Mouse (Mus musculus) lung, embryonic 16.5 days (tissue): ENCODE measurements at regions not wholly inside any gene's neighbourhood (a gene's known extent, or its start where the extent isn't known, plus 50 kb on each side); places are given as distances from the start of the nearest gene placed in this dataset.

Experiments
- ATAC-seq: fragments of 200-750 bp; cut with Nextera tagmentation; 2 replicates; pipeline ENCODE4 v1.8.0; 2017; ENCODE audit warnings: low read depth, mild to moderate bottlenecking, moderate library complexity
- H3K27ac ChIP-seq: fragments of 300-500 bp; sonication (generic); 2 replicates; pipeline ENCODE4 v1.5.1; 2014; ENCODE audit warnings: mild to moderate bottlenecking, control low read depth, low read length
- H3K27me3 ChIP-seq: fragments of 300-500 bp; sonication (generic); 2 replicates; pipeline ENCODE4 v1.6.1; 2014; ENCODE audit warnings: low read depth, low read length, mixed read lengths; ENCODE audit not compliant: control insufficient read depth, insufficient read depth
- H3K36me3 ChIP-seq: fragments of 300-500 bp; sonication (generic); 2 replicates; pipeline ENCODE4 v1.6.1; 2014; ENCODE audit warnings: low read length; ENCODE audit not compliant: control insufficient read depth, insufficient read depth
- H3K4me1 ChIP-seq: fragments of 300-500 bp; sonication (generic); replicated peaks from 2 replicates; pipeline ENCODE4 v1.6.1; 2014; ENCODE audit warnings: low read length, mixed read lengths; ENCODE audit not compliant: control insufficient read depth, insufficient read depth
- H3K4me2 ChIP-seq: fragments of 300-500 bp; sonication (generic); 2 replicates; pipeline ENCODE4 v1.6.1; 2014; ENCODE audit warnings: low read depth, low read length, control low read depth
- H3K4me3 ChIP-seq: fragments of 300-500 bp; sonication (generic); 2 replicates; pipeline ENCODE4 v1.5.1; 2014; ENCODE audit warnings: mild to moderate bottlenecking, low read length, control low read depth
- H3K9ac ChIP-seq: fragments of 300-500 bp; sonication (generic); 2 replicates; pipeline ENCODE4 v1.6.1; 2014; ENCODE audit warnings: low read length, control low read depth
- H3K9me3 ChIP-seq: fragments of 300-500 bp; sonication (generic); 2 replicates; pipeline ENCODE4 v1.6.1; 2016; ENCODE audit warnings: low read length; ENCODE audit not compliant: control insufficient read depth
- WGBS: fragments of 180-500 bp; shearing (Covaris S2); extraction: QIAGEN DNeasy Blood & Tissue Kit; methylation state at CpG from one replicate; pipeline ENCODE4 v1.1.7; 2014; 5-methylcytosine and 5-hydroxymethylcytosine counted together

DNA sequence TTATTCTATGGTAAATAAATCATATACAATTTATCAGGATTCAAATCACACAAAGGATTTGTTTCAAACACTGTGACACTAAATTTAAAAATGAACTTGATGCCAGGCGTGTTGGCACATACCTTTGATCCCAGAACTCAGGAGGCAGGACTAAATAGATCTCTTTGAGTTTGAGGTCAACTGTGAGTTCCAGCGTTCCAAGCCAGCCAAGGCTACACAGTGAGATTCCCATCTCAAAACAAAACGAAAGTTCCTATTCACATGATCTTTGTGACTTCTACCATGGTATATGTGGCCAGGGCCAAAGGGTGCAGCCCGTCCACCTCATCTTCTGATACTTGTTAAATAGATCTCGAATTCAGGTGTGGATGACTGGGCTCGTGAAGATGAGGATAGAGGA is 216.9 kb upstream of the Dio3 start:
- no peak overlapping the region for H3K4me2 ChIP-seq
- no peaks in the 10 kb centered on the region for H3K27me3 ChIP-seq
- no peak for ATAC-seq
- 81% methylated on average over 6 of the region's 6 CpGs for WGBS
- H3K4me3 ChIP-seq: no peak overlapping the region
- H3K27ac ChIP-seq: no peak overlapping the region
- no peak overlapping the region for H3K9ac ChIP-seq
- H3K4me1 ChIP-seq: no peaks in the 10 kb centered on the region
- no peaks in the 10 kb centered on the region for H3K36me3 ChIP-seq
- H3K9me3 ChIP-seq: no peaks in the 10 kb centered on the region

GRCm38 (mm10) chr12:110063013-110063412 is 215.9 kb upstream of the Dio3 start:
- WGBS: 41% methylated on average over 8 of the region's 8 CpGs
- ATAC-seq: no peak
- H3K27me3 ChIP-seq: no peaks in the 10 kb centered on the region

DNA sequence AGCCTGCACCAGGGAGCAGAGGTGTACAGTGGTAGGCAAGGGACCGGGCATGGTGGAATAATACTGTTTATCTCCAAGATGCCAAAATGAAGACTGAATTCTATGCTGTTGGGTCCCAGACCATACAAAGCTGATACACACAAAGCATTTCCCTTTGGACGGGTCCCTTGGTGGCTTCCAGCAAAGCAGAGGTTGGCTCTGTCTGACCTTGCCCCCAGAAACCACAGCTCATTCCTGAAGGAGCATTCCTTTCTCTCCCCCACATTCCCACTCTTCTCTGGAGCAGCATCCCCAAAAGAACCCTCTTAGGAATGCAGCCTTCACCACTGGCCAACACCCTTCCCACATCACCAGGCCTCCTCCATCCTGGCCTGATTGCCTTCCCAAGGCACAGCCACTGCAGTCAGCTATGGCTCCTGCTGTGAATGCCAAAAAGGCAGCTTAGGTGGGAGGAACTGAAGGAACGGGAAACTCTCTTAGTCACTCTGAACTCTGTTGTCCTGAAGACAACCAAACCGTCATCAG is 212.4 kb upstream of the Dio3 start:
- peaks cover 10% of the 10 kb centered on the region; the same call in 1 of the 2 replicates for H3K9me3 ChIP-seq
- no peak overlapping the region for H3K9ac ChIP-seq
- no peaks in the 10 kb centered on the region for H3K4me1 ChIP-seq
- no peak for ATAC-seq
- H3K4me2 ChIP-seq: no peak overlapping the region
- no peaks in the 10 kb centered on the region for H3K27me3 ChIP-seq
- WGBS: 72% methylated on average over 4 of the region's 4 CpGs
- H3K27ac ChIP-seq: no peak overlapping the region
- H3K36me3 ChIP-seq: no peaks in the 10 kb centered on the region
- no peak overlapping the region for H3K4me3 ChIP-seq

More at GRCm38 (mm10) chr12:110063013-110063412, 215.9 kb upstream of the Dio3 start:
- no peak overlapping the region for H3K4me3 ChIP-seq
- no peak overlapping the region for H3K27ac ChIP-seq
- no peaks in the 10 kb centered on the region for H3K36me3 ChIP-seq
- H3K9me3 ChIP-seq: 0 out of 2 replicates have a peak, but pooled peaks cover 2% of the 10 kb centered on the region
- H3K9ac ChIP-seq: no peak overlapping the region
- no peaks in the 10 kb centered on the region for H3K4me1 ChIP-seq
- no peak overlapping the region for H3K4me2 ChIP-seq

DNA sequence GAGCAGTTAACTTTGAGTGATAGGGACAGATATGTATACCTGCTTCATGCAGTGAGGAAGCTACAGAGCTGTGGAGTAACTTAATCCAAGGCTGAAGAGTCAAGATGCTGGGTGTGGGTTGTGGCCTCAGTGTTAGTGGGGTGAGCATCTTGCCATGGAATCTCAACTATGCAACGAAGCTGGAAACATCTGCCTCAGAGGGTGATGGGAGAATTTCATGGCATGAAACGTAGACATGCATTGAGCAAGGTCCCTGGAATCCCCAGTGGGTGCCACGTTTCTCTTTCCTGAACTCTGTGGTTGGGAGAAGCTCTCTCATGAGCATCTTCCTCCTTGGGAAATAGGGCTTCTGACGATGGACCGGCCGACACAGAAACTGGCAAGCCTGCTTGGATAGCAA is 208.4 kb upstream of the Dio3 start:
- H3K27ac ChIP-seq: no peak overlapping the region
- H3K4me1 ChIP-seq: no peaks in the 10 kb centered on the region
- no peak overlapping the region for H3K4me2 ChIP-seq
- no peaks in the 10 kb centered on the region for H3K27me3 ChIP-seq
- peaks cover 10% of the 10 kb centered on the region; the same call in 1 of the 2 replicates for H3K9me3 ChIP-seq
- H3K4me3 ChIP-seq: no peak overlapping the region
- ATAC-seq: no peak
- H3K9ac ChIP-seq: no peak overlapping the region
- 80% methylated on average over 6 of the region's 6 CpGs for WGBS
- H3K36me3 ChIP-seq: no peaks in the 10 kb centered on the region

GRCm38 (mm10) chr12:110071823-110072222 is 207.0 kb upstream of the Dio3 start:
- H3K4me2 ChIP-seq: no peak overlapping the region
- 36% methylated on average over 4 of the region's 4 CpGs for WGBS
- H3K36me3 ChIP-seq: no peaks in the 10 kb centered on the region
- ATAC-seq: peak; percentile 81
- no peak overlapping the region for H3K27ac ChIP-seq
- H3K27me3 ChIP-seq: no peaks in the 10 kb centered on the region
- no peaks in the 10 kb centered on the region for H3K4me1 ChIP-seq
- no peak overlapping the region for H3K4me3 ChIP-seq
- no peak overlapping the region for H3K9ac ChIP-seq
- peaks cover 10% of the 10 kb centered on the region; the same call in 1 of the 2 replicates for H3K9me3 ChIP-seq

DNA sequence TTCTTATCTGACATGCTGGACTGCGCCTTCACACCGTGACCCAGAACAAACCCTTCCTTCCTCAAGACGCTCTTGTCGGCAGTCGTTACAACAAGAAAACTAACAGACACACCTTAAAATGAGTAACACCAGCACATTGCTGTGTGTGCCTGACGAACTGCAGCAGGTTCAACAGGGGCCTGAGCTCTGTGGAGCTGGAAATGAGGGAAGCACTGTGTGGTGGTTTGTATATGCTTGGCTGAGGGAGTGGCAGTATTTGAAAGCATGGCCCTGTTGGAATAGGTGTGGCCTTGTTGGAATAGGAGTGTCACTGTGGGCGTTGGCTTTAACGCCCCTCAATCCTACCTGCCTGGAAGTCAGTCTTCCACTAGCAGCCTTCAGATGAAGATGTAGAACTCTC is 203.9 kb upstream of the Dio3 start:
- peaks cover 3% of the 10 kb centered on the region; the same call in 1 of the 2 replicates for H3K4me1 ChIP-seq
- no peak for ATAC-seq
- H3K4me2 ChIP-seq: no peak overlapping the region
- H3K27me3 ChIP-seq: no peaks in the 10 kb centered on the region
- no peaks in the 10 kb centered on the region for H3K36me3 ChIP-seq
- H3K9ac ChIP-seq: no peak overlapping the region
- WGBS: 70% methylated on average over 8 of the region's 8 CpGs
- no peak overlapping the region for H3K4me3 ChIP-seq
- H3K27ac ChIP-seq: no peak overlapping the region
- no peaks in the 10 kb centered on the region; the same call in 1 of the 2 replicates for H3K9me3 ChIP-seq

DNA sequence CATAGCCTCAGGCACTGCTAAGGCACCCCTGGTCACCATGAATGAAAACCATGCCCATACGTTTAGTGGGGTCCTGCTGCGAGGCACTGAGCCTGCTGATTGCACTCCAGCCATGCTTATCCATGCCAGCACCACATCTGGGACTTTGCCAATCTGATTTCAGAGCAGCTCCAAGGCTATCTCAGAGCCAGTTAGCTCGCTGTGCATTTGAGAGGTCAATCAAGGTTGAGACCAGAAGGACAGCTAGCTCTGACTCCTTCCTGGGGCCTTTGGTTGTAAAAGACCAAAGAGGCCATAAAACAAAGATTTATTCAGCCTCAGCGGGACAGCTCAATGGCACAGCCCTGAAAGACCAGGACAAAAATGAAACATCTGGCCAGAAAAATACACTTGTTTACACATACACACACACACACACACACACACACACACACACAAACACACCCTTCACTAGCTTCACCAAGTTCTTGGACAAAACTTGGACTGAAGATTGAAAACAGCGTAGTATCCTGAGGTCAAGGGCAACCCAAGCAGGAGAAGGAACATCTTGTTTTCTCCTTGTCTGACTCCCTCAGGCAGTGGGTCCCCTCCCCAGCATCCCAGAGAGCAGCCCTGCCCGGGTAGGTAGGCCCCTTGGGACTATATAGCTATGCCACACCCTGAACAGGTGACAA is 201.5 kb upstream of the Dio3 start:
- WGBS: 61% methylated on average over 6 of the region's 6 CpGs
- ATAC-seq: peak; percentile 29
- no peak overlapping the region for H3K4me3 ChIP-seq
- no peaks in the 10 kb centered on the region for H3K9me3 ChIP-seq
- H3K27me3 ChIP-seq: no peaks in the 10 kb centered on the region
- peaks cover 3% of the 10 kb centered on the region; the same call in 1 of the 2 replicates for H3K4me1 ChIP-seq
- H3K4me2 ChIP-seq: no peak overlapping the region
- H3K9ac ChIP-seq: no peak overlapping the region
- no peaks in the 10 kb centered on the region for H3K36me3 ChIP-seq
- H3K27ac ChIP-seq: no peak overlapping the region

DNA sequence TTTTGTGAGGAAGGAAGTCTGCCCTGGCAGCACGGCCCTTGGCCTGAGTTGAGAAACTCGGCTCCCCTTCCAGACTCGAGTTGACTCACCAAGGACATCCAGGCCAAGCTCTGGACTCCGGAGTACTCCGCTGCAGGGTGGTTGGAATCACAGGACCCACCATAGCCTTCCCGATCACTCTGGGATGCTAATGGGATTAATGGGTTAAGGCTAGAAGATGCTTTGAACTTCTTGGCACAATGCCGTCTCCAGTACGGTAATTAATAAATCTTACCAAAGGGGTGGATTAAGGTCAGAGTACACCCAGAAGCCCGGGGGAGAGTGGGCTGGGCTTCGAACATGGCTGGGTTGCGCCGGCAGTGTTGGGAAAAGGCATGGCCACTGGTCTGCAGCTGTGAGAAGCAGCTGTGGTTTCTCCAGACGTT is 200.8 kb upstream of the Dio3 start:
- 50% methylated on average over 13 of the region's 13 CpGs for WGBS
- no peak overlapping the region for H3K27ac ChIP-seq
- ATAC-seq: peak; percentile 67

DNA sequence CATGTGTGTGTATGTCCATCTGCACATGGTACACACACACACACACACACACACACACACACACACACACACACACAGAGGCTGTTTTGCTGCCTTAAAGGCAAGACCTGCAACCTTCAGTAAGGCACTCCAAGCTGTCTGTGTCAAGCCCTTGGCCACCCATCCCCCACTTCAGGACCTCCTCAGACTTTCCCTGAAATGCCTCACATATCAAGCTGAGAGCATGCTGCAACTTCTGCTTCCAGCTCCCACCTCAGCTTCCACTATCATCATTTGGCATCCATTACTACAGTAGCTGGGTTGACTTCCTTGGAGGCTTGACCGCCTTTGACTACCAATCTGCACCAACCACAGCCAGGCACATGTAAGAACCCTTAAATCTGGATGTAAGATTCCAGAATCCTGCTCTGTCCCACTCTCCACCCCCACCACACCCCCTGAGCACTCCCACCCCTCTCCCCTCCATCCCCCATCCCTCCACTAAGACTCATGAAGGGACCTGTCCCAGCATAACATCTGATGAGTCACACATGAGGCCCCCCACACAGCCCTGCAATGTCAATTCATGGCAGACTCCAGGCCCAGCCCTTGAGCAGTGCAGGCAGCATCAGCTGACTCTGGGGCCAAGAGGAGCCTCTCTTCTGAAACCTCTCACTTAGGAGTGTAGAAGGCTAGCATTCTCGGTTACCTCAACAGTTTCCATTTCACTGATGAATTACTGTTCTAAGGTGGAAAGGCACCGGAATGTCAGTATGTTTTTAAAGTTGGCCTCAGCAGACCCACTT is 196.8 kb upstream of the Dio3 start:
- WGBS: 80% methylated on average over 3 of the region's 3 CpGs
- no peak for ATAC-seq
- Histone ChIP-seq H3K4me2 (no peak overlapping the region), H3K27ac (no peak overlapping the region), H3K27me3 (no peaks in the 10 kb centered on the region), H3K9me3 (no peaks in the 10 kb centered on the region), H3K4me3 (no peak overlapping the region), H3K36me3 (no peaks in the 10 kb centered on the region), H3K4me1 (peaks cover 3% of the 10 kb centered on the region; the same call in 1 of the 2 replicates), H3K9ac (no peak overlapping the region)

More for the DNA sequence above, 200.8 kb upstream of the Dio3 start:
- H3K9ac ChIP-seq: no peak overlapping the region
- H3K4me1 ChIP-seq: peaks cover 3% of the 10 kb centered on the region; the same call in 1 of the 2 replicates
- H3K27me3 ChIP-seq: no peaks in the 10 kb centered on the region
- H3K36me3 ChIP-seq: no peaks in the 10 kb centered on the region
- H3K4me2 ChIP-seq: no peak overlapping the region
- no peak overlapping the region for H3K4me3 ChIP-seq
- H3K9me3 ChIP-seq: no peaks in the 10 kb centered on the region
